Mouse (Mus musculus) adrenal gland, adult 18-20 months (tissue): Measurements from ENCODE around the gene Tlr9. TPM values are rescaled to one million over a fixed set of nuclear protein-coding genes. Genes with fewer than 3 reads are reported as not detected.
A peak's percentile ranks its signal among the peaks of the same experiment; 100 is the strongest.

Source experiments
- DNase-seq, 2 experiments: peaks; one replicate each; pipeline ENCODE4 v3.0.0; 2021 to 2022; ENCODE audit warnings: low spot score in 2 of 2
- total RNA-seq, 2 experiments: library from RNA; stranded (reverse); gene quantifications; 1 replicate in 1 of 2; 2 replicates in 1 of 2; pipeline ENCODE4 v1.2.3; 2021

Tlr9 gene
- total RNA-seq, 2 experiments from 2014 or later: 0.63 to 0.83 TPM

DNA sequence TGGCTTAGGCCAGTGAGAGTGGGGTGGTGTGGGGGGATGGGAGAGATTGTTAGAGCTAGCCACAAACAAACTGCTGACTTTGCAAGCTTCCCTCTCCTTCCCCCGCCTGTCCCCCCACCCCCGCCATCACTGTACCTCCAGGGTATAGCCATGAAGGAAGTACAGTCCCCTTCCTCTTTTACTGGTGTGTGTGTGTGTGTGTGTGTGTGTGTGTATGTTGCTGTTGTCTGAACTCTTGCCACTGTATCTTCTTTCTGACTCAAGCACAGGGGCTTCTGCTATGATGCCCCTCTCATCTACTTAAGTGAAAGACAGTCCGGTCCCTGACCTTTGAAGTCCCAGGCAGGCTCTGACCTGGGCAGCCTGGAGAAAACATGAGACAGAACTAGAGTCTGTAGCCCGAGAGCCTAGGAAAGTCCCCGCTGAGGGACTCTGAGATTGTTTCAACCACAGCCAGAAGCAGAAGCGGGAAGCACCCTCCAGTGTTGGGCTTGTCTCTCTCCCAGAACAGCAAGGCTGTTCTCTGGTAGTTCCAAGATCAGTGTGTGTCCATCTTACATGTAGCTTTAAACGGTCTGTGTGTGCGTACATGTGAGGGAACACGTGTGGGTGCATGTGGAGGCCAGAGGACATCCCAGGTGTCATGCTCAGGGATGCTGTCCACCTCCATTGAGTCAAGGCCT lies 7.8 kb downstream of the Tlr9 start:
- no peak for DNase-seq

DNA sequence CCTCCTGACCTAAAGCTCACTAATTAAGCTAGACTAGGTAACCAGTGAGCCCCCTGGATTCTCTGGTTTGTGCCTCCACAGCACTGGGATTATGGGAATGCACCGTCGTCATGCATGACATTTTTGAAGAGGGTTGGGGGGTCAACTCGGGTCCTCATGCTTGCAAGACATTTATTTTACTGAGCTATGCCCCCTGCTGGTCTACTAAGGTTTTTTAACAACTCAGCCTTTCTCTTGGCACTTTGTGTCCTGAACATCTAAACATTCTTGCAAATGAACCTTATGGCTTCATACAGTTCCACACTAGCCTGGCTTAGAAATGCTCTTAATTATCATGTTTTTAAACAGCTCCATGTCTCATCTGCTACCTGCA lies 8.3 kb downstream of the Tlr9 start:
- no peak for DNase-seq

DNA sequence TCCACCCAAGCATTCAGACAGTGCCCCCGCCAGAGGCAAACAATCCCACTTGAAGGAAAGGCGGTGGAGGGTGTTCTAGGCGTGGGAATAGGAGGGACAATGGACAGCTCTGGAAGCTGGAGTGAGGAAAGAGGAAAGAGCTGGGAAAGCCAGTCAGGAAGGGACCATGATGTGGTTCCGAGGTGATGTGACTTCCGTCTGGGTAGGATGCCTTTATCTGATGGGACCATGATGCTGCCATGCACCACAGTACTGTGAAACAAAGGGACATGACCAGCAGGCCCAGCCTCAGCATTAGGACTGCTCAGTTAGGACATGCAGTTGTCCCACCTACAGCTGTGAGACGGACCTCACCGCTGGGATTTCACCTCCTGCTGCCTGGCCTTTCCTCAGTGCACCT lies 8.8 kb downstream of the Tlr9 start:
- DNase-seq: no peak

DNA sequence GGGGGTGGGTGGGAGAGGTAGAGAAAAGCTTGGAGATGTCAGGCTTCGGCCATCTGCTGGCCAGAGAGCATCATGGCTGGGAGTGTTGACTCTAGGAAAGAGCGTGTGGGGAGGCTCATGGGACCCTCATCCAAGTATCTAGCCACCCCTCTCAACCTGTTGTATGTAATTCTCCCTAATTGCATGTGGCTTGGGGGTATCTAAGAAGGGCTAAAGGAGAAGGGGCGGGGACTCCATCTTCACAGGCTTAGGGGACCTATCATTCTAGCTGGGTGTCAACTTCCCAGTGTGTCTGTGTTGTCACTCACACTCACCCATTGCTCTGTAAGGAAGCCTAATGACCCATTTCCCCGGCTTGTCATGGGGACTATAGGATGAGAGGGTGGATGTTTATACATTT lies 9.4 kb downstream of the Tlr9 start:
- DNase-seq: no peak

DNA sequence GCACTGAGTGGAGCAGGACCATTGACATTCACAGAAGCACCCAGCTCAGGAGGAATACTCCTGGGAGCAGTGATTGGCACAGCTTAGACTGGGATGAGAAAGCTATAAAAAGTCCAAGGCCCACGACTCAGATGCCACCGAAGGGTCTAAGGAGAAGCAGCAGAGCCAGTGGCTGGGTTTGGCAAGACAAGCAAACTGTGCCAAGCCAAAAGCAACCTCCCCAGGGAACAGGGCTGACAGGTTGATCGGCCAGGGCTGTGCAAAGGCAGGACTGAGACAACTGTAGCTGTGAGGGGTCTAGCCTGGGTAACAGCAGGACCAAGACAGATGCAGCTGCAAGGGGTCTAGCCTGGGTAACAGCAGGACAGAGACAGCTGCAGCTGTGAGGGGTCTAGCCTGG lies 10.6 kb downstream of the Tlr9 start:
- DNase-seq: no peak

DNA sequence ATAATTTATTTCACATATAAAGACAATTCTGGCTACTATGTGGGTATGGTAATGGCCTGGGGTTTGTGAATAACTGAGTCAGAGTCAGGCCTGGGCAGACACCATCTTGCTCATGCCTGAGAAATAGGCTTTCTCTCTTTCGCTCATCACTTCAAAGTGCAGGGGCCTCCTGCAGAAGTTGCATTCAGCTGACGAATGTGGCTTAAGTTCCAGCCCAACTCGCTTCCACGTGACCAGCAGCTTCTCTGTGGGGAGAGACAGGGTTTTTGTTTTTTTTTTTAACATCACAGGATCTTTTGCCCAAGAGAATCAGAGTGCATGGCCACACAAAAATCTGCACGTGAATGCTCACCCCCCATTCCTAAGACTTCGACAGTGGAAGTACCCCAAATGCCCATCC lies 11.6 kb downstream of the Tlr9 start:
- DNase-seq: no peak

DNA sequence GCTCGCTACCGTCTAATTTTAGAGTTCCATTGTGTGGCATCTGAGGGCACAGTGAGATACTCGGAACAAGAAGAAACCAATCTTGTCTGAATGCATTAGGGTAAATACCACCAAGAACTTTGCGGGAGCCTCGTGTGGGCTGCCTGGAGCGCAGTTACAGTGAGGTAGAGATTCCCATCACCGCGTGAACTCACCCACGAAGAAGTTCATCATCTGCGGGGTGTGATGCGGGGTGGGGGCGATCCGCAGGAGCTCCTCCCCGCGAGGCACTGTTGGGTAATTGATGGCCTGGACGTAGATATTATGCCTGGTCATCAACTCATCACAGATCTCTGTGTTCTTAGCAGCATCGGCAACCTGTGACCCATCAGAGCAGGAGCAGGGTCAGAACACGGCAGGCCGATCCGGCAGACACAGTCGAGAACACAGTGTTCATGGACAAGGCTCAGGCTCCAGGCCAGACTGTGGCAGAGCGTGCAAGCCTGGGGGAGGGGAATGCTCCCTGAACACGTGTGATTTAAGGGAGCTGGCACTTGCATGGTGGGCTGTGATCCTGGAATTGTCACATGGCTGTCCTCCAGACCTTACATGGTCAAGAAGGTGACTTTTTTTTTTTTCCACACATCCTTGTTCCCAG lies 12.9 kb downstream of the Tlr9 start:
- DNase-seq: no peak

DNA sequence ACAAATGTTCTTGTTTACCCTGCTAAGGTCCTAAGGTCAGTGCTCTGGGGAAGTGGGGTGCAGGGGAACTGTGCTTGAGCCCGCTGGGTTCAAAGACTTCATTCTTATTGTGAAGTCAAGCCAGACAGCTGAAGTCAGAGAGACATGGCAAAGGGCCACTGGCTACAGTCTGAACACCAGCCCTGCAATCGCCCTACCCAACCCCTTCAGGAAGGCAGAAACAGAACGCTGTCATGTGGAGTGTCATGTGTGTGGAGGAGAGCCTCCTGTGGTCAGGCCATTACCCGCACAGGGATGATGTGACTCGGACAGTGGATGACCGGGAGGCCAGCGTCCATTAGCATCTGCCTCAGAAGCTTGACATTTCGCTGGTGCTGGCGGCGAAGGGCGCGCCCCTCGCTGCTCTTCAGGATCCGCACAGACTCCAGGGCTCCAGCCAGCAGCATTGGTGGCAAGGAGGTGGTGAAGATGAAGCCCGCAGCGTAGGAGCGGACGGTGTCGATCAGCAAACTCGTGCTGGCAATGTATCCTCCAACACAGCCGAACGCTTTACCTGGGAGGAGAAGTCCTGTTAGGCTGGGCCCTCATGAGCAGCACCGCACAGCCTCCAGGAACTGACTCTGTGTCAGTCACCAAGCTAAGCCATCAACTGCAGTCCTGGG lies 13.9 kb downstream of the Tlr9 start:
- no peak for DNase-seq

DNA sequence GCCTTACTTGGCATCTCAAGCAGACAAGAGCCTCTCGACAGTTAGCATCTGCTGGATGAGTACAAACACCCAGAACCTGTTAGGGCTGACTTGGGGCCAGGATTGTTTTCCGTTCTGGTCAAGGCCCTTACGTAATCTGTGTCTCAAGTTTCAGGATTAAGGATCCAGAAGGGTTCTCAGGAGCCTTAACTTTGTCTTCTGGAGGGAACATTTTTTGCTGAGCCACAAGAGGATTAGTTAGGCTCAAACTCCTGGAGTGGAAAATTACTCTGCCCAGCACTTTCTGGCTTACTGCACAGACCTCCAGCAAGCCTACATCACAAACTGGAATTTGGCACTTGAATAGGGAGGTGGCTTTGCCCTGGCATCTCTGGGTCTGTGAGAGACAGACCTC lies 14.4 kb downstream of the Tlr9 start:
- DNase-seq: no peak

DNA sequence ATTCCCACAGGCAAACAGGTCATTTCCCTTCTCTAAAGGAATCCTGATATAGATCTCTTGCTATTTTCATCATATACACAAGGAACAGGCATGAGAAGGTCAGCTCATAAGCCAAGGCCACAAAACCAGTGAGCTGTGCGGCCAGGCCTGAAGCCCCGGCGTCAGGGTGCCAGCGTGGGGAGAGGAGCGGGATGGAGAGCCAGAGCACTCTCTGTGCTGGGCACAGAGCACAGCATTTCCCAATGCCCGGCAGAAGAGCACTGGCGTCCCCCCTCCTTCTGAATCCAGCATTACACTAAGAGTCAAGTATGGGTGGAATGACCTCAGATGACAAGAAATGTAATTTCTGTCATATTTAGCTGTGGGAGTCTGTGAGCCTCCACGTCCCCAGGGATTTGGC lies 15.0 kb downstream of the Tlr9 start:
- no peak for DNase-seq

DNA sequence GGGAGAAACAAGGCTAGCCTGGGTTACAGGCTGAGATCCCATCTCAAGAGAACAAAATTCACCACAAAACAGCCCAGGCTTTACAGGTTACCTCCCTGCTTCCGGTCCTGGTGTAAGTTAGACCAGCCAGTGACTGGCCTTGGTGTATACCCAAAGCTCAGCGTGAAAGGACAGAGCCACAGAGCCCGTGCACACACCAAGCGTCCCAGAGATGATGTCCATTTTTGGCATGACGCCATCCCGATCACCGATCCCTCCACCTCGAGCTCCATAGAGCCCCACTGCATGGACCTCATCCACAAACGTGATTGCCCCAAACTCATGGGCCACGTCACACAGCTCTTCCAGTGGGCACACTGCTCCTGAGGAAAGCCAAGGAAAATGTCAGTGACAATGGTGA lies 15.5 kb downstream of the Tlr9 start:
- no peak for DNase-seq

DNA sequence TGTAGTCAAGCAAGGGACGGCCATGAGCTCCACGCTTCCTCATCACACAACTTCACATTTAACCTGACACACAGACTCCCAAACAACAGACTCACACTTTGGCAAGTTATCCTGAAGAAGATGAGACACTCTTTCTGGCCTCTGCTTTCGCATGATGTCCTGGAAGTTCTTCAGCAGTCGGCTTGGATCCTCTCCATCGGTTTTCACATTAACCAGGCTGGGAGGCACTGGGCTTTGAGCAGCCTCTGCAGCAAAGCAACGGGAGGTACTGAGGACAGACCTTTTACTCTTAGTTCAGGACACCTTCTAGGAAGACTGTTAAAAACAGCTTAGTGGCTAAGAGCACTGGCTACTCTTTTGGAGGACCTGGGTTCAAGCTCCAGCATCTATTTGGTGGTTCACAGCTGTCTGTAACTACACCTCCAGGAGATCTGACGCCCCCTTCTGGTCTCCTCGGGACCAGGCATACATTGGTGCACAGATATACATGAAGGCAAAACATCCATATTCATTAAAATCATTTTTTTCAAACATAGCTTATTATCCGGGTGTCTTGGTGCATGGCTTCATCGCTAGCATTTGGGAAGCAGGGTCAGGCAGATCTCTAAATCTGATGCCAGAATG lies 19.3 kb downstream of the Tlr9 start:
- no peak for DNase-seq

DNA sequence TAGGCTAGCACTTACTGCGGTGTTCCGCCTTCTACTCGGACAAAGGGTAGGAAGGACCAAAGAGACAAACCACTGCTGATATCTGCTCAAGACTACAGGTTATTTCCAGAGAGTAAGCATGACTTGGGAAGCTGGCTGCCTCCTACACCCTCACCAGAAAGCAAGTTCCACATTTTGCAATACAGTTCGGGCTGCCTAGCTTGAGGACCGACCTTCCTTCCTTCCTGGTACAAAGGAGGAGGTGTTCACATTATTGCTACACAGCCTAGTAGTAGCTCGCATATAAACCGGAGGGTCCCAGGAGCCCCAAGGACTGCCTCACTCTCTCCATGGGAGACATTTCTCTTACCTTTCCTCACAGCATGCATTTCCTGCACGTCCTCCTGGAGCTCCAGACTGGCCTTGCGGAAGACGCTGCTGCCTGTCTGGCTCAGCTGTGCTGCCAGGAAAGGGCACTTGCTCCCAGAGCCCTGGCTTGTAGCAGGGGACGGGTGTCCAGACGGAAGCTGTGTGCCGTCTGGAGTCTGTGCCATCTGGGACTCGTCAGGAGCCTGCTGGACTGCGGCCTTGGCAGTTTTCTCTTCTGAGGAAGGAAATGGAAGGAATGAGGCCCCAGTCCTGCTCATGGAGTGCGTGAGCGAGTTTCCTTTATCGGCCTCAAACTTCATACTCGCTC lies 20.6 kb downstream of the Tlr9 start:
- DNase-seq: peak in 1 of 2 experiments; percentile 53

DNA sequence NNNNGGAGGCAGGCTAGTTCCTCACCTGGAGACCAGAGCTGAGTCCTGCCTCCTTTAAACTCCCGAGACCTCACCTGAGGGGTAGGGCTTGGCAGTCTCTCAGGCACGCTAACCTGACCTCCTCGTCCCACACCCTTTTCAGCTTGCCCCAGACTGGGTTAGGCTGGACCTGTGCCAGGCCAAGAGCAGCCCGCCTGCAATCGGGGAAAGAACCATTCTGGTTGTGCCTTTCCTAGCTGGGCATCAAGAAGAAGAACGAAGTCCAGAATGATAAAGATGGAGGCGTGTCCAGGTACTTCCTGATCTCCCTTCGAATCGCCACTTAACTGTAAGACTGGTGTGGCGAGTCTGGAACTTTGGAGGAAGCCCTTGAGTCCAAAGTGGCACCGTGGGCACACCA lies 27.2 kb downstream of the Tlr9 start:
- no peak for DNase-seq

DNA sequence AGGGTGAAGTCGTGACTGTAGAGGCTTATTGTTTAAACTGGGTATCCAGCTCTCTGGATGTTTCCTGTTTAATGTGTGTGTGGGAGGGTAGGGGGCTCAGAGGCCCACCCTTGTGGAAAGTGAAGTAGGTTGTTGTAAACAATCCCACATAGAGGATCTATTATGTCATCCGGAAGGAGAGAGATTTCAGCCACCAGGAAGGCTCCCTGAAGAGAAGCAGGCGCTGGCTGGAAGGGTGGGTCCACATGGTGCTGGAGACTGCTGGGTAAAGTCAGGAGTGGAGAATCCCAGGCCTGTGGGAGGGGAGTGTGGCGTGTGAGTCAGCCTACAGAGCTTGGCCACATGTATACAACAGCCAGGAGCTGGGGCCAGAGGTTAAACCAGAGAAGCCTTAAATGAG lies 27.8 kb downstream of the Tlr9 start:
- no peak for DNase-seq

DNA sequence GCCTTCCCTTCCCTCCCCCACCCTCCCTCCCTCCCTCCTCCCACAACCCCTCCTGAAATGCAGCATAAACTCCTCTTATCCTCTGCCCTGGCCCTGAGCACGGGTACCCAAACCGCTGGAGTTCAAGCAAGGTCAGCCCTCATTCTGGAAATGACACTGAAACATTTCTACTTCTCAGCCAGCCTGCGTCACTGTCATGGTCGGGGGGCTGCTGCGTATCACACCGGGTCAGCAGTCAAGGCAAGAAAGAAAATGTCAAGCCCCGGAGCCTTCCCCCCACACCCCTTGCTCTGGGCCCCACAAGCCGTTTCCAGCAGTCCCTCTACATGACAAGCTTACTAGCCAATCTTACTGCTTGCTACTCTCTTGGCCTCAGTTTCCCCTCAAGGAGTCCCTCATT lies 28.7 kb downstream of the Tlr9 start:
- no peak for DNase-seq

DNA sequence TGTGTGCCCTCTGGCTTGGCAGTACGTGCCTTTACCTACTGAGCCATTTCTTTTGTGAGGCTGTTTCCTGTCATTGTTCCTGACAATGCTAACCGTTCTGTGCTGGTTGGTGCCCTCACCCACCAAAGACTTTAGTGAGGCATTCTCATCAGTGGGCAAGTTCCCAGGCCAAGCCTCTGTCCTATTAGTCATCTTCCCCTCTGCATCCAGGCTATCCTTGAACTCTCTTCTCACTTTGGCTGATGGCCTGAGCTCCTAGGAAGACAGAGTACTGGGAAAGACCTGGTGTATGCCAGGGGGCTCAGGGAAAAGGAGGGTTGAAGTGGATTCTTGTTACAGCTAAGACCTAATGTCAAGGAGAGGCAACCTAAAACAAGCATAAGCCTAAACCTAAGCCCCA lies 31.6 kb downstream of the Tlr9 start:
- no peak for DNase-seq

DNA sequence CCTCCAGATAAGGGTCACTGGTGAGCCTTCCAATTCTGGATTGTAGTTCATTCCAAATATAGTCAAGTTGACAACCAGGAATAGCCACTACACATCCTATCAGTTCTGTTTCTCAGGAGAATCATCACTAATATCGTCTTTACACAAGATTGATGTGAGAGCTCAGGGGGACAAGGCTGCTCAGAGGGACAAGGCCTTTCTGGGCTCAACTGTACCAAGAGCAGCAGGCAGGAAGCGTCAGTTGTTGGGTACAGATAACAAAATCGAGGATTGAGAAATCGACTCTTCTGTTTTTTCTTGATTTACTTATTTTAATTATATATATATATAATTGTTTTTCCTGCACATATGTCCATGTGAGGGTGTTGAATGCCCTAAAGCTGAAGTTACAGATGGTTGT lies 36.0 kb downstream of the Tlr9 start:
- no peak for DNase-seq

DNA sequence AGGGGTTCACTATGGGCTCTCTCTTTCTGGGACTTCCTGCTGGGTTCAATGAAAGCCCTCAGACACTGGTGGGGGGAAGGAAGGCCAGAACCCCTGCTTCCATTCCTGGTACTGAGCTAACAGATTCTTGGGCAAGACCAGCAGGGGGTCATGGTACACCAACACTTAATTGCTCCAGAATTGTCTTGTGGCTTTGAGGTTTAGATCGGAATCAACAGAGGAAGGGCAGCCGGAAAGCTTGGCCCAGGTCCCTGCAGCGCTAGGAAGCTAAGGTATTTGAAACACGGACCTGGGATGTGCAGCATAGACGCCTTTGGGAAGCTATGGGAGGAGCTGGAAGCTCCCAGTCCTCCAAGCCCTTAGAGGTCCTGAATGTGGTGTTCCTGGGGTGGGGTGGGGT lies 36.6 kb downstream of the Tlr9 start:
- no peak for DNase-seq

DNA sequence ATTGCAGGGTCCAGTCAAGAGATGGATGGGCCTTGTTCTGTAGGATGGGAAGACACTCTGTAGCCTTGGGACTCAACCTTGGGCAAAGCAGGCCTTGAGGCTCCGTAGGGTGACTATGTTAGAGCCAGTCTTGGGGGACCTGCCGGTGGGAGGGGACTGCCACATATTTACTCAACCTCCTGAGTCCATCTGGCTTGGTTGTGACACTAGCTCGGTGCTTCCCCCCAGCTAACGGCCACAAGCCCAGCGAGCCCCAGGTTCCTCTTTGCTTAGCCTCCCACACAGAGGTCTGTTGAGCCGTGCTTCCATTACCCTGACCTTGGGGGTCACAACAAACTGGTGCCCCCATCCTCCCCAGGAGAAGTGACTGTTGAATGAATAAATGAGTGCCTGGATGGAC lies 38.7 kb downstream of the Tlr9 start:
- no peak for DNase-seq

DNA sequence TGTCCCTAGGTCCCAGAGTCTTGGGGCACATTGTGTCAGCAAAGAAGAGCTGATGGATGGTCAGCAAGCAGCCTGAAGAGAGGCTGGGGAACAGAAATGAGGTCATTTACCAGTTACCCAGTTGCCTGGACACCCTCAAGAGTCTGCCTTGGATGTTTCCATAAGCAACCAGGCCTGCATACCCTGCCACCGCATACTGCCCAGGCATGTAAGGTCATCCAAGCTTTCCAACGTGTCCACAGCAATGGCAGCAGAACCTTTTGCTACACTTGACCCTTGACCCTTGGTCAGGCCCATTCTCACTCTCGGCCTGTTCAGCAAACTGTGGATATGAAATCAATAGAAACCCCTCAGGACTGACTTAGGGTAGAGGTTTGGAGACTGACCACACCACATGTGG lies 39.1 kb downstream of the Tlr9 start:
- DNase-seq: no peak

DNA sequence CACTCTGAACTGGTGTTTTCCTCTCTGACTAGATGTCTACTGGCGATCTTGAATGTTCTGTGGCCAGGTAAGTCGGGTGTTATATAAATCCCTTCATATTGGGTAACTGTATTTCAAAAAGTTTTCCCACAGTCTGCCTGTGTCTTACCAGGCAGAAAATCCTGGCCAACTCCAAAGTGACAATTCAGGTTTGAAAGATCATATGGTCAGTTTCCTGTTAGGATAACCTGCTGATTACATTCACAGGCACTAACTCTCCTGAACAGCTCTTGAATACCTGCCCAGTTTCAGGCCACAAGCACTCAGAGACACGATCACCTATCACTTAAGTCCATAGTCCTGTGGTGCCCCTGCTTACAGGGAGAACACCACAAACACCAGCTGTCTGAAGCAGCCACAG lies 39.7 kb downstream of the Tlr9 start:
- no peak for DNase-seq
